Mouse (Mus musculus): ENCODE results near the gene 1600002K03Rik. TPM values are rescaled to one million over a fixed set of nuclear protein-coding genes. Genes with fewer than 3 reads are reported as not detected.

The 1600002K03Rik gene
- polyA plus RNA-seq, 1 experiment from 2014 or later = 12.2 TPM

DNA sequence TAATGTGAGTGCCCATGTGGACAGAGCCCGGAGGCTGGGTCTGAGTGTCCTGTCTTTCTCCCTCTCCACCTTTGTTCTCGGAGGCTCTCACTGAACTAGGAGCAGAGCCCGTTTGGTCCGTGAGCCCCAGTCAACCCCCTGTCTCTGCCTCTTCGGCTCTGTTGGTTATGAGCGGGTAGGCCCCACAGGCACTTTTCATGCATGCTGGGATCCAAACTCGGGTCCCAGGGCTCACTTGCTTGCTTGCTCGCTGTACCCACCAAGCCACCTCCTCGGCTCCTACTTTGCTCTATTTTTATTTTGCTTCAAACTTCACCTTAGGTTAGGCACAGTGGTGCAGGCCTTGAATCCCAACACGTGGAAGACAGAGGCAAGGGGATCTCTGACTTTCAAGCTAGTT, 15.0 kb downstream of the 1600002K03Rik start:
- H3K27me3 ChIP-seq (ENCODE audit: control insufficient read depth, insufficient read depth, low read depth, low read length) = peaks cover 32% of the 10 kb centered on the region
- H3K36me3 ChIP-seq (ENCODE audit: control insufficient read depth, insufficient read depth, low read length) = no peaks in the 10 kb centered on the region
- H3K4me1 ChIP-seq (replicated peaks; ENCODE audit: control insufficient read depth, insufficient read depth, low read length) = peaks cover 16% of the 10 kb centered on the region
- no peak overlapping the region for H3K4me2 ChIP-seq (ENCODE audit: low read depth, low read length)
- H3K27ac ChIP-seq (ENCODE audit: low read length) = no peak overlapping the region
- ATAC-seq (ENCODE audit: low read depth) = no peak
- H3K9ac ChIP-seq (ENCODE audit: low read length) = no peak overlapping the region
- no peak overlapping the region for H3K4me3 ChIP-seq (ENCODE audit: low read length)
- no peaks in the 10 kb centered on the region for H3K9me3 ChIP-seq (ENCODE audit: control insufficient read depth, low read length)
- 84% methylated on average over 10 of the region's 10 CpGs for WGBS

DNA sequence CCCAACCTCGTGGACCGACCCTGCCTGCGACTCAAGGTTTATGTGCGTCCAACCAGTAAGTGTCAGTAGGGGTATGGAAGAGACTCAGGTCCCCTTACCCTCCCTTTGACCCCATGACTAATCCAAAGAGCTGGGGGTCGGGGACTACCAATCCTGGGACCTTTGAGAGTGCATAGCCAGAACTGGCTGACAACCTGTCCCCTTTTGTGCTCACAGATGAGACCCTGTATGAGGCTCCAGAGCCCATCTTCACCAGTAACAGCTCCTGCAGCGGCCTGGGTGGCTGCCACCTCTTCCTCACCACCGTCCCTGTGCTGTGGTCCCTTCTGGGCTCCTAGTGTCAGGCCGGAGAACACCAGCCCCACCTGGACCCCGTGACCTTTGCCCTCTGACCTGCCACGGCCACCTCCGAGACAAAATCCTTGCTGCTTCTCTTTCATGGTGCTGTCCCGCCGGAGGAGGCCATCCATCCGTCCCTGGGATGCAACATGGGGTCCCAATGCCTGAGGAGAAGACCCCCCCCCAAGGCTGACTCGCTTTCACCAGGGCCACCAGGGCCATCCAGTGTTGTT, 15.8 kb downstream of the 1600002K03Rik start:
- Histone ChIP-seq H3K4me3 (ENCODE audit: low read length) (no peak overlapping the region), H3K9ac (ENCODE audit: low read length) (no peak overlapping the region), H3K27ac (ENCODE audit: low read length) (no peak overlapping the region), H3K27me3 (ENCODE audit: control insufficient read depth, insufficient read depth, low read depth, low read length) (peaks cover 32% of the 10 kb centered on the region), H3K4me2 (ENCODE audit: low read depth, low read length) (no peak overlapping the region), H3K4me1 (replicated peaks; ENCODE audit: control insufficient read depth, insufficient read depth, low read length) (peaks cover 16% of the 10 kb centered on the region), H3K9me3 (ENCODE audit: control insufficient read depth, low read length) (no peaks in the 10 kb centered on the region), H3K36me3 (ENCODE audit: control insufficient read depth, insufficient read depth, low read length) (no peaks in the 10 kb centered on the region)
- no peak for ATAC-seq (ENCODE audit: low read depth)
- WGBS = 80% methylated on average over 15 of the region's 15 CpGs

DNA sequence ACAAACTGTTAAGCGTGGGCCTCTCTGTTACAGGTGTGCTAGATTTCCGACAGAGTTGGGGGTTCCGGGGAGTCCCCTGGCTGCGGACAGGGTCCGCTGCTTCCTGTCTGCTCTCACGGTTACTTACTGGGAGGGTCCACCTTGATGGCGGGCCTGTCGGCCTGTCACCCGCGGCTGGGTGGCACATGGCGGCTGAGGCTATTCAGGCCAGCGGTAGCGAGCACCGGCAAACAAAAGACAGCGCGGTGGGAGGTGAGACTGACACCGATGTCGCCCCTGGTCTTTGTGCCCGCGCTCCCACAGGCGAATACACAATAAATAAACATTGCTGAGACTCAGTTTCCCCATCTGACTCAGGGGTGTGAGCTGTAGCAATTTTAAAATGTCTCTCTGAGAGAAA, 17.3 kb downstream of the 1600002K03Rik start:
- no peak for ATAC-seq (ENCODE audit: low read depth)
- Histone ChIP-seq H3K27ac (ENCODE audit: low read length) (no peak overlapping the region), H3K9ac (ENCODE audit: low read length) (peak overlapping the region; percentile 52), H3K9me3 (ENCODE audit: control insufficient read depth, low read length) (no peaks in the 10 kb centered on the region), H3K4me2 (ENCODE audit: low read depth, low read length) (peak overlapping the region; percentile 75), H3K4me3 (ENCODE audit: low read length) (peak overlapping the region; percentile 43), H3K36me3 (ENCODE audit: control insufficient read depth, insufficient read depth, low read length) (no peaks in the 10 kb centered on the region), H3K27me3 (ENCODE audit: control insufficient read depth, insufficient read depth, low read depth, low read length) (peaks cover 32% of the 10 kb centered on the region), H3K4me1 (replicated peaks; ENCODE audit: control insufficient read depth, insufficient read depth, low read length) (peaks cover 16% of the 10 kb centered on the region)
- 11% methylated on average over 21 of the region's 21 CpGs for WGBS

DNA sequence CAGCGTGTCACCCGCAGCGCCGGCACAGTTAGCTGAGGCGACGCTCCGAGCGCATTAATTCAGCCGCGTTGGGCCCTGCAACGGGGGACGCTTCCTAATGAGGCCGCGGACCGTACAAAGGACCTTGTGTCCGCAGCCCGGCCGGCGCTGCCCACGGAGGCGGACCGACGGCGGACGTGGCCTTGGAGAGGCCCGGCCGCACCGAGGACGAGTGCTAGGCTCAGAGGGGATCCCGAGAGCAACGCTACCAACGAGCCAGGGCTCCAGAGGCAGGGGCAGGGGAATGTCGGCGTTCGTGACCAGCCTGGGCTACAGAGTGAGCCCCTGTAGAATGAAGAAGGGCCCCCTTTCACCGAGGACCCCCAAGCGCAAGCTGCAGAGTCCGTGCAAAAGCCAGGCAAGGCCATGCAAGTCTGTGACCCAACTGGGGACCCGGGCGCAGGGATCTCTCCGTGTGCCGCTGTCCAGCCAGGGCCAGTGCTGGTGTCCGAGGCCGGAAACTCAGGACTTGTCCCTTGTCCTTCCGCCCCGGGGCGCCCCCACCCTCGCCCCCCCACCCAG, 17.8 kb downstream of the 1600002K03Rik start:
- WGBS = under 1% methylated on average over 44 of the region's 48 CpGs
- ATAC-seq (ENCODE audit: low read depth) = peak; percentile 41
- H3K9ac ChIP-seq (ENCODE audit: low read length) = peak overlapping the region; percentile 52
- H3K4me3 ChIP-seq (ENCODE audit: low read length) = peak overlapping the region; percentile 43
- H3K4me1 ChIP-seq (replicated peaks; ENCODE audit: control insufficient read depth, insufficient read depth, low read length) = peaks cover 16% of the 10 kb centered on the region
- H3K9me3 ChIP-seq (ENCODE audit: control insufficient read depth, low read length) = no peaks in the 10 kb centered on the region
- peaks cover 32% of the 10 kb centered on the region for H3K27me3 ChIP-seq (ENCODE audit: control insufficient read depth, insufficient read depth, low read depth, low read length)
- no peak overlapping the region for H3K27ac ChIP-seq (ENCODE audit: low read length)
- H3K4me2 ChIP-seq (ENCODE audit: low read depth, low read length) = peak overlapping the region; percentile 75
- H3K36me3 ChIP-seq (ENCODE audit: control insufficient read depth, insufficient read depth, low read length) = no peaks in the 10 kb centered on the region

DNA sequence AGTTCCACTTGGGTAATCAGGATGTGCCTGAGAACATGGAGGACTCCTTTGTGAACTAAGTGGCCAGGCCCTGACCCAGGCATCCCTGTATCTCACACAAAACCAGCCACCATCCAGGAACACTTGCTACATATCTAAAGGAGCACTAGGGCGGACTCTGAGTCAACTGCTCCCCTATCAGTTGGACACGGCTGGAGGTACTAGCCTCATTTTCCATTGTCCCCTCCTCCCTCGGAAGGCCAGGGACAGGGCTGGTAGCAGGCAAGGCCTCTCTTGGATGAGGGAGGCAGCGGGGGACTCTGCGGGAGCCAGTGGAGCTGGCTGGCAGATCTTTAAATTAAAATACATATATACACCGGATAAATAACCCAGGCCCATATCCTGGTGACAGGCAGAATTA, 21.2 kb downstream of the 1600002K03Rik start:
- H3K9ac ChIP-seq (ENCODE audit: low read length) = no peak overlapping the region
- WGBS = 83% methylated on average over 6 of the region's 6 CpGs
- no peak for ATAC-seq (ENCODE audit: low read depth)
- no peak overlapping the region for H3K27ac ChIP-seq (ENCODE audit: low read length)
- peaks cover 29% of the 10 kb centered on the region for H3K27me3 ChIP-seq (ENCODE audit: control insufficient read depth, insufficient read depth, low read depth, low read length)
- no peaks in the 10 kb centered on the region for H3K36me3 ChIP-seq (ENCODE audit: control insufficient read depth, insufficient read depth, low read length)
- H3K4me2 ChIP-seq (ENCODE audit: low read depth, low read length) = no peak overlapping the region
- no peak overlapping the region for H3K4me3 ChIP-seq (ENCODE audit: low read length)
- H3K9me3 ChIP-seq (ENCODE audit: control insufficient read depth, low read length) = no peaks in the 10 kb centered on the region
- H3K4me1 ChIP-seq (replicated peaks; ENCODE audit: control insufficient read depth, insufficient read depth, low read length) = peaks cover 13% of the 10 kb centered on the region

DNA sequence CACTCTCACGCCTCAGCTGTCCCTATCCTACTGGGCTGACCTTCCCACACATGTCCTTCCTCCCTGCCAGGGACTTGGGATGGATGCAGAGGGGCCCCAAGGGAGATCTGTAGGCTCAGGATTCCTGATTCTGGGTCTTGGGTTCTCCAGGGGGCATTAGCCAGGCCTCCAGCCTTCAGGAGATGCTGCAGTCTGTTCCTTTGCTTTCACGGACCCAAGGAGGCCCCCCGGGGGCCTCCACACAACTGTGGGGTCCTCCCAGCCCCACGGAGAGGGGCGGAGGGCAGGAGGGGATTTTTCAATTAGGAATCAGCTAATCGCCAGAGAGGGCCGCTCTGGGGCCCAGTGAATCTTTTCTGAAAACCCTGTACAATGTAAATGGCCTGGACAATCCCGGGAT, 21.7 kb downstream of the 1600002K03Rik start:
- Histone ChIP-seq H3K27me3 (ENCODE audit: control insufficient read depth, insufficient read depth, low read depth, low read length) (peaks cover 24% of the 10 kb centered on the region), H3K9ac (ENCODE audit: low read length) (no peak overlapping the region), H3K27ac (ENCODE audit: low read length) (no peak overlapping the region), H3K4me1 (replicated peaks; ENCODE audit: control insufficient read depth, insufficient read depth, low read length) (peaks cover 13% of the 10 kb centered on the region), H3K9me3 (ENCODE audit: control insufficient read depth, low read length) (no peaks in the 10 kb centered on the region), H3K4me3 (ENCODE audit: low read length) (no peak overlapping the region), H3K4me2 (ENCODE audit: low read depth, low read length) (no peak overlapping the region), H3K36me3 (ENCODE audit: control insufficient read depth, insufficient read depth, low read length) (no peaks in the 10 kb centered on the region)
- WGBS = 54% methylated on average over 8 of the region's 8 CpGs
- no peak for ATAC-seq (ENCODE audit: low read depth)

DNA sequence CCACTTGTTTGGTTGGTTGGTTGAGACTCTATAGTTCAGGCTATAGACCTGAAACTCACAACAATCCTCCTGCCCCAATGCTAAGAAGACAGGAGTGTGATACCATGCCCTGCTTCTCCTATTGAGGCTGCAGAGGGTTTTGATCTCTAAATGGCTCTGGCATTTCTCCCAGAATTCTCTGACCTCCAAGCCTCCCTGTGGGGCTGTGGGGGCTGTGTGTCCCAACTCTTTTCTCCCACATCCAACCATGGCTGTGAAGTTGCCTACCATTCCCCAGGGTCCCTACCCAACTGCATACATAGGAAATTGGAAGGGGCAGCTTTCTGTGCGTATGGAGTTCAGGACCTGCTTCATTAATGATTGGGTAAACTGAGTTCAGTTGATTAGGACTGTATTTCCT, 23.4 kb downstream of the 1600002K03Rik start:
- WGBS = 79% methylated on average over 1 of the region's 1 CpGs

DNA sequence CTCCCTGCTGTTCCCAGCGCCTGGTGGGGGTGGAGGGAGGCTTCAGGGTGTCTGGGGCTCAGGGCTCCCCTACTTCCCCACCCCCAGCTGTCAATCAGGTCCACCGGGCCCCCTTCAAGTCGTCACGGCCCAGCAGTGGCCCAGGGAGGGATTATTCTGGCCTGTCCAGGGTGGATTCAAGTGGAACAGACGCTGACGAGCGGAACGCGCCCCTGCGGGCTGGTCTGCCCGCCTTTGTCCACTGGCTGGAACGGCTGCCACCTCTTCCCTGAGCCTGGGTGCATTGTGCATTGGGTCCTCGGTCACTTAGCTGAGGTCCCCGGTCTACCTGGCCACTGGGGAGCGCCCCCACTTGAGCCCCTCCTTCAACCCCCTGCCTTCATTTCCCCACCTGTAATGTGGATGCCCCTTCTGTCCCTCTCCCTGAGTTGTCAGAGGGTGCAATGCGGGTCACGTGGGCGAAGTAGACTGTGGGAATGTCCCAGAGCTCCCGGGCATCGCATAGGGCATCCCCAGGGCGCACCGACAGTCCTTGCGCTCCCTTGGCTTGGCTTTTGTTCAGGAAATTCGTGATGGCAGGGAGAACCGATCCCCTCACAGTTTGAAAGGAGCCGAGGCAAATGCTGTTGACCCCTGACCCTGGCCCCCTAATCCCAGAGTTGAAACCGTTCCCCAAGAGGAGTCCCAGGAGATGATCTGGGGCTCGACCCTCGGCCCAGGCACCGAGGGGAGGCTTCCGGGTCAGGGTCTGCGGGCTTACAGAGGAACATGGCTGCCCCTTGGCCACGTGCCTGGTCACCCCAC, 24.2 kb downstream of the 1600002K03Rik start:
- no peaks in the 10 kb centered on the region for H3K9me3 ChIP-seq (ENCODE audit: control insufficient read depth, low read length)
- H3K9ac ChIP-seq (ENCODE audit: low read length) = no peak overlapping the region
- no peaks in the 10 kb centered on the region for H3K36me3 ChIP-seq (ENCODE audit: control insufficient read depth, insufficient read depth, low read length)
- no peaks in the 10 kb centered on the region for H3K4me1 ChIP-seq (replicated peaks; ENCODE audit: control insufficient read depth, insufficient read depth, low read length)
- no peak overlapping the region for H3K4me3 ChIP-seq (ENCODE audit: low read length)
- peaks cover 3% of the 10 kb centered on the region; the same call in 1 of the 2 replicates for H3K27me3 ChIP-seq (ENCODE audit: control insufficient read depth, insufficient read depth, low read depth, low read length)
- H3K4me2 ChIP-seq (ENCODE audit: low read depth, low read length) = no peak overlapping the region
- 70% methylated on average over 33 of the region's 33 CpGs for WGBS
- no peak overlapping the region for H3K27ac ChIP-seq (ENCODE audit: low read length)
- ATAC-seq (ENCODE audit: low read depth) = no peak

More for the DNA sequence above, 23.4 kb downstream of the 1600002K03Rik start:
- Histone ChIP-seq H3K36me3 (ENCODE audit: control insufficient read depth, insufficient read depth, low read length) (no peaks in the 10 kb centered on the region), H3K27me3 (ENCODE audit: control insufficient read depth, insufficient read depth, low read depth, low read length) (peaks cover 8% of the 10 kb centered on the region; the same call in 1 of the 2 replicates), H3K4me2 (ENCODE audit: low read depth, low read length) (no peak overlapping the region), H3K27ac (ENCODE audit: low read length) (no peak overlapping the region), H3K9ac (ENCODE audit: low read length) (no peak overlapping the region), H3K4me1 (replicated peaks; ENCODE audit: control insufficient read depth, insufficient read depth, low read length) (no peaks in the 10 kb centered on the region), H3K9me3 (ENCODE audit: control insufficient read depth, low read length) (no peaks in the 10 kb centered on the region), H3K4me3 (ENCODE audit: low read length) (no peak overlapping the region)
- ATAC-seq (ENCODE audit: low read depth) = no peak

DNA sequence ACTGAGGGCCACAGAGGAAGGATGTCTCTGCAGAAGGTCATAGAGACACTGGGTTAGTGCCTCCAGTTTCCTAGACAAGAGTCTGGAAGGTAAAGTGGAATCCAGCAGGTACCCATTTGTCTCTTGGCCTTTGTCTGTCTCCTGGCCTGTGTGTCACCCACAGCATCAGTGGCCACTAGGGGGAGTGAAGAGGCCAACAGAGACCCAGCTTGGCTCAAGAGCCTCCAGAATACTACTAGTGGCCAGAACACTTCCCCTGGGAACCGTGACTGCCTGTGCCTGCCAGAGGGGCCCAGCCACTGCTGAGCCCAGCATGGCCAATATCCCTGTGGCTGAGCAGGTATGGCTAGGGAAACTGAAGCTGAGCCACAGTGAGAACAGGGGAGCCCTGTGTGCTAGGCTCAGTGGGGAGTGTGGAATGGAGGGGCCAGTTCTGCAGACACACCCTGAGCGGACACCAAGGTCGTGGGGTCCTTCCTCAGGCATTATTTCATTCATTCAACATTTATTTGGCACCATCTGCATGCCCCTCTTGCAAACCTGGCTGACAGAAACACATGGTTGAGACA, 26.8 kb downstream of the 1600002K03Rik start:
- WGBS = 51% methylated on average over 3 of the region's 3 CpGs
- ATAC-seq (ENCODE audit: low read depth) = peak; percentile 92

More for the DNA sequence above, 26.8 kb downstream of the 1600002K03Rik start:
- H3K27ac ChIP-seq (ENCODE audit: low read length) = no peak overlapping the region
- no peak overlapping the region for H3K9ac ChIP-seq (ENCODE audit: low read length)
- no peaks in the 10 kb centered on the region for H3K4me1 ChIP-seq (replicated peaks; ENCODE audit: control insufficient read depth, insufficient read depth, low read length)
- no peak overlapping the region for H3K4me3 ChIP-seq (ENCODE audit: low read length)
- H3K4me2 ChIP-seq (ENCODE audit: low read depth, low read length) = no peak overlapping the region
- no peaks in the 10 kb centered on the region for H3K36me3 ChIP-seq (ENCODE audit: control insufficient read depth, insufficient read depth, low read length)
- no peaks in the 10 kb centered on the region for H3K9me3 ChIP-seq (ENCODE audit: control insufficient read depth, low read length)
- H3K27me3 ChIP-seq (ENCODE audit: control insufficient read depth, insufficient read depth, low read depth, low read length) = no peaks in the 10 kb centered on the region
